Mouse (Mus musculus) brain, embryonic 14.5 days (tissue): ENCODE measurements around the gene Fndc3b.

Experiments used
- CTCF ChIP-seq: fragments of 200-500 bp; IDR thresholded peaks from 2 replicates; pipeline ENCODE4 v1.5.1; 2012; ENCODE audit warnings: inconsistent platforms, mild to moderate bottlenecking, moderate library complexity, borderline replicate concordance; ENCODE audit not compliant: insufficient read depth, insufficient read length; ENCODE audit errors: extremely low read depth
- POLR2A ChIP-seq: fragments of 200-500 bp; IDR thresholded peaks from 2 replicates; pipeline ENCODE4 v1.6.1; 2012; ENCODE audit warnings: mild to moderate bottlenecking, inconsistent platforms, borderline replicate concordance; ENCODE audit not compliant: poor library complexity, insufficient read depth, insufficient read length, severe bottlenecking; ENCODE audit errors: extremely low read depth

- TF ChIP-seq POLR2A (no peak), CTCF (no peak)
These were observed 6.5 kb downstream of the Fndc3b start for GRCm38 (mm10) chr3:27704641-27705040.
